Mouse (Mus musculus): ENCODE data around the gene Mrpl9.

DNA sequence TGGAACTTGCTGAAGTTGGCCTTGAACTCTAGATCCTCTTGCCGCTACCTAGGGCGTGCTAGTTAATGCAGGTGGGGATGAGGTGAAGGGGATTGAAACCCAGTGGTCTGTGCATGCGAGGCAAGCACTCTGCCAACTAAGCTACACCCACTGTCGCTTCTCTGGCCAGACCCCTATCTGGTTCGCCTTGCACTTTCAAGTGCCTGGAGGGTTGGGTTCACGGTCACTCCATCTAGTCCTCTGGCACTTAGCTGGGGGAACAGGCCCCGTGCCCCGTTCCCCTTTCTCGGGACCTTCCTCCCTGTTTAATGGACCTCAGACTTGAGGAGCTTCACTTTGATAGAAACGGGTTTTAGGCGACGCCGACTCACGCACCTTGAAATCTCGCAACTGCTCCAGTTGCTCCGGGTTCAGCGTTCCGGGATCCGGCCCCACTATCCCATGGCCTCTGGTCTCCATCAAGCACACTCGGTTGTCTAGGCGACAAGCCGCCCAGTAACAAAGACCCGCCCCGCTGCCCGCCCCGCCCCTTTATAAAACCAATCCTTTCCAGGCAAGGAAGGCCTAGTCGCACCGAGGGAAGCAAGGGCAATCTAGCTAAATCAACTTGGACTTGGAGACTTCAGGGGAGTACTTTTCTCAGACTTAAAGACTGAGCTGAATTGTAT is 29.5 kb downstream of the Mrpl9 start:
- TF ChIP-seq CTCF (conservative IDR thresholded peaks at IDR 0.05; ENCODE audit: low read length) (no peak), NANOG (IDR thresholded peaks at IDR 0.05; ENCODE audit: borderline replicate concordance, low read length) (no peak), POU5F1 (IDR thresholded peaks at IDR 0.05; ENCODE audit: borderline replicate concordance, low read length) (no peak)

Data from E14TG2a.4 (cell line).